Mouse (Mus musculus): ENCODE results near the gene Nthl1. TPM values are rescaled to one million over a fixed set of nuclear protein-coding genes. Genes with fewer than 3 reads are reported as not detected.
A peak's percentile ranks its signal among the peaks of the same experiment; 100 is the strongest.
"Not testable (repeated sequence)": the region's sequence is repeated elsewhere in the genome, so short reads cannot be mapped to it uniquely, and the experiment has no call there.

The Nthl1 gene
- polyA plus RNA-seq, 1 experiment from 2014 or later: 8.2 TPM

DNA sequence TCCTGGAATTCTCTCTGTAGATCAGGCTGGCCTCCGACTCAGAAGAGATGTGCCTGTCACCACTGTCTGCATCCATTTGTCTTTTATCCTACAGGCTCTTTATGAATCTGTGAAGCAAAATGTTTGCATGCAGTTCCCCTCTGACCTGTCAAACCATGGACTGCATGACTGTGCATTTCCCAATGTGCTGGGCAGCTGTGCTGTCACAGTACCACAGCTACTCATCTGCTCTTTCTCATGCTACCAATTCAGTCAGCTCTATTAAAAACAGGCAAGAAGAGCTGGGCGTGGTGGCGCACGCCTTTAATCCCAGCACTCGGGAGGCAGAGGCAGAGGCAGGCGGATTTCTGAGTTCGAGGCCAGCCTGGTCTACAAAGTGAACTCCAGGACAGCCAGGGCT, 34.5 kb downstream of the Nthl1 start:
- H3K27me3 ChIP-seq; H3K4me2 ChIP-seq; H3K9ac ChIP-seq; H3K36me3 ChIP-seq; ATAC-seq (ENCODE audit: low FRiP score); H3K9me3 ChIP-seq; H3K4me3 ChIP-seq; H3K27ac ChIP-seq: not testable (repeated sequence)
- WGBS: 69% methylated on average over 7 of the region's 7 CpGs
- peaks cover 26% of the 10 kb centered on the region for H3K4me1 ChIP-seq (replicated peaks)

DNA sequence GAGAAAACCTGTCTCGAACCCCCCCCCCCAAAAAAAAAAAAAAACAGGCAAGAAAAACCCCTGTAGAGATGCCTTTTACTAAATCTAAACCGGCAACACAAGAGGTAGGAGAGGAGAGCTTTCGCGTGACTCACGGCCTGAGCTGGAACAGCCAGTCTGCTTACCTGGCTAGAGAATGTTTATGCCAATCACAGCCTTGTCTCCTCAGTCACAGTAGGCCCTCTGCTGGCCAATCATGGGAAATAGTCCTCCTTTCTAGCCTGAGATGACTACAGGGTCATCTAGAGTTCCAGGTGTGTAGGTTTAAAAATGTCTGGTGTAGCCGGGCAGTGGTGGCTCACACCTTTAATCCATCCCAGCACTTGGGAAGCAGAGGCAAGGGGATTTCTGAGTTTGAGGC, 34.9 kb downstream of the Nthl1 start:
- H3K4me3 ChIP-seq: no peak overlapping the region
- H3K4me1 ChIP-seq (replicated peaks): peaks cover 31% of the 10 kb centered on the region
- WGBS: 27% methylated on average over 6 of the region's 6 CpGs
- no peaks in the 10 kb centered on the region for H3K9me3 ChIP-seq
- H3K27ac ChIP-seq: no peak overlapping the region
- H3K27me3 ChIP-seq: peaks cover 10% of the 10 kb centered on the region
- no peak for ATAC-seq (ENCODE audit: low FRiP score)
- H3K36me3 ChIP-seq: no peaks in the 10 kb centered on the region
- no peak overlapping the region for H3K4me2 ChIP-seq
- H3K9ac ChIP-seq: no peak overlapping the region

- Histone ChIP-seq H3K4me2 (peak overlapping the region; percentile 87), H3K9ac (peak overlapping the region; percentile 99), H3K4me3 (peak overlapping the region; percentile 98), H3K4me1 (replicated peaks) (peaks cover 37% of the 10 kb centered on the region), H3K27ac (peak overlapping the region; percentile 92)
- not testable (repeated sequence) for H3K36me3 ChIP-seq, H3K9me3 ChIP-seq, H3K27me3 ChIP-seq
- peak; percentile 52 for ATAC-seq (ENCODE audit: low FRiP score)
- 8% methylated on average over 15 of the region's 15 CpGs for WGBS
Measured at GRCm38 (mm10) chr17:24669214-24669544, 36.7 kb downstream of the Nthl1 start.

- Histone ChIP-seq H3K9me3 (no peaks in the 10 kb centered on the region), H3K4me3 (peak within 1 kb of the TSS; percentile 98), H3K27me3 (no peaks in the 10 kb centered on the region), H3K4me2 (peak within 1 kb of the TSS; percentile 87), H3K4me1 (replicated peaks) (peaks cover 37% of the 10 kb centered on the region), H3K36me3 (no peaks in the 10 kb centered on the region), H3K9ac (peak within 1 kb of the TSS; percentile 99), H3K27ac (peak within 1 kb of the TSS; percentile 92)
- WGBS: under 1% methylated on average over 65 of the region's 80 CpGs
- ATAC-seq (ENCODE audit: low FRiP score): peak; percentile 98
Measured at GRCm38 (mm10) chr17:24669545-24670245, 37.2 kb downstream of the Nthl1 start, which contains the start of gene Zfp598. Zfp598 (plus strand) TSS chr17:24669687.

GRCm38 (mm10) chr17:24670246-24670844, 37.9 kb downstream of the Nthl1 start:
- no peak for ATAC-seq (ENCODE audit: low FRiP score)
- no peaks in the 10 kb centered on the region for H3K9me3 ChIP-seq
- H3K9ac ChIP-seq: peak overlapping the region; percentile 99
- no peaks in the 10 kb centered on the region for H3K36me3 ChIP-seq
- peak overlapping the region; percentile 92 for H3K27ac ChIP-seq
- no peaks in the 10 kb centered on the region for H3K27me3 ChIP-seq
- WGBS: 17% methylated on average over 8 of the region's 8 CpGs
- H3K4me1 ChIP-seq (replicated peaks): peaks cover 37% of the 10 kb centered on the region
- H3K4me2 ChIP-seq: peak overlapping the region; percentile 87
- H3K4me3 ChIP-seq: peak overlapping the region; percentile 98

DNA sequence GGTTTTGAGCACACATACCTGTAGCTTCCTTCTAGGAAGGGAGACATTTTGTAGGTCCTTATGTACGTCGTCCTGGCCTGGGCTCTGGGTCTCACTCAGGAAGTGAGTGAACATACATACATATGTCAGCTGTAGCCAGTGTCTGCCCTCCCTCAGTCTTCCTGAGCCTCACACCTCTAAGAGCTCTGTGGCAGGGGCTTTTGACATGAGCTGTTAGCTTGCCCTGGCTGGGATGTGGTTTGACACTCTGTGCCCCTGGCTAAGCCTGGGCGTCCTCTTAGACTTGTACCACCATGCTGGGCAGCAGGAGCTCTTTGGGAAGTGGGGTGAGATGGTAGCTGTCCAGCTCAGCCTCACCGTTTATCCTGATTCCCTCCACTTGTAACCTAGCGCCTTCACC, 38.9 kb downstream of the Nthl1 start:
- Histone ChIP-seq H3K4me1 (replicated peaks) (peaks cover 42% of the 10 kb centered on the region), H3K9ac (peak overlapping the region; percentile 99), H3K27me3 (no peaks in the 10 kb centered on the region), H3K9me3 (no peaks in the 10 kb centered on the region), H3K36me3 (no peaks in the 10 kb centered on the region), H3K27ac (no peak overlapping the region), H3K4me2 (peak overlapping the region; percentile 87), H3K4me3 (0 out of 2 replicates have a peak overlapping the region, but pooled peaks have one; percentile 98)
- WGBS: 80% methylated on average over 5 of the region's 5 CpGs
- ATAC-seq (ENCODE audit: low FRiP score): no peak

DNA sequence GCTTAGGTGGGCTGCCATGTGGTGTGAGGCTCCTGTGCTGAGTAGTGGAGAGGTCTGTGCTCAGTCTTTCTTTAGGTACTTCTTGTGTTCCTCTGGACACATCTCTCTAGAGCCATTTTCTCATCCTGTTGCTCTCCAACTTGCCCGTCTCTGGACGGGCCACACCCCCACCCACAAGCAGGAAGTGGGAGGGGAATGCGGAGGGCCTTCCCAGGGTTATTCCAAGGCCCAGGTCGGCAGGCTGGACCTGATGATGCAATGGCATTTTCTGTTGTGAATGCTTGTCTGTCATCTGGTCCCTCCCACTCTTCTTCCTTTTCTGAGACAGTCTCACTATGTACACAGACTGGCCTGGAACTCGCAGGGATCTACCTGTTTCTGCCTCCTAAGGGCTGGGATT, 39.7 kb downstream of the Nthl1 start:
- peaks cover 42% of the 10 kb centered on the region for H3K4me1 ChIP-seq (replicated peaks)
- H3K36me3 ChIP-seq: peaks cover 8% of the 10 kb centered on the region
- H3K9me3 ChIP-seq: no peaks in the 10 kb centered on the region
- peak overlapping the region; percentile 99 for H3K9ac ChIP-seq
- H3K4me2 ChIP-seq: peak overlapping the region; percentile 87
- H3K4me3 ChIP-seq: no peak overlapping the region
- WGBS: 43% methylated on average over 5 of the region's 5 CpGs
- no peaks in the 10 kb centered on the region for H3K27me3 ChIP-seq
- ATAC-seq (ENCODE audit: low FRiP score): no peak
- no peak overlapping the region for H3K27ac ChIP-seq

DNA sequence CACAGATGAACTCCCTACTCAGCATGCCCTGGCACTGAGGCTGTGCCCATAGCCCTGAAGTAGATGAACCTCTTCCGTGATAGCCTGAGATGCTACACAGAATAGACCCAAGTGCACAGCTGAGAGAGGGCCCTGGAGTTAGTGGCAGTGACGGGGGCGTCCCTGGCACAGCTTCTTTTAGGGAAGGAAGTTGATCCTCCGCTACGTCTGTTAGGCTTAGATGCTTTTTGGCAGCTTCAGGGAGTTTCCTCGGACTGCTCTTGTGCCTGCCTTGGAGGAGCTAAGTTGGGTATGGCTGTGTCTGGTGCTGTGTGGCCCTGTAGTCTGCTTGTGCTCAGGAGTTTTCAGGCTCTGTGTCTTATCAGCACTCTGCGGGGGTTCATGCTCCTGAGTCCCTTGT, 41.8 kb downstream of the Nthl1 start:
- 90% methylated on average over 7 of the region's 7 CpGs for WGBS
- ATAC-seq (ENCODE audit: low FRiP score): no peak
- 0 out of 2 replicates have a peak overlapping the region, but pooled peaks have one; percentile 0 for H3K9ac ChIP-seq
- H3K4me3 ChIP-seq: no peak overlapping the region
- peaks cover 29% of the 10 kb centered on the region for H3K36me3 ChIP-seq
- H3K9me3 ChIP-seq: no peaks in the 10 kb centered on the region
- H3K4me1 ChIP-seq (replicated peaks): peaks cover 35% of the 10 kb centered on the region
- H3K4me2 ChIP-seq: no peak overlapping the region
- no peak overlapping the region for H3K27ac ChIP-seq
- no peaks in the 10 kb centered on the region for H3K27me3 ChIP-seq

GRCm38 (mm10) chr17:24676187-24676586, 43.7 kb downstream of the Nthl1 start:
- WGBS: 56% methylated on average over 2 of the region's 2 CpGs

GRCm38 (mm10) chr17:24676877-24677276, 44.4 kb downstream of the Nthl1 start:
- Histone ChIP-seq H3K36me3 (peaks cover 55% of the 10 kb centered on the region), H3K27ac (no peak overlapping the region), H3K4me2 (no peak overlapping the region), H3K9me3 (no peaks in the 10 kb centered on the region), H3K9ac (no peak overlapping the region), H3K4me3 (no peak overlapping the region), H3K27me3 (no peaks in the 10 kb centered on the region), H3K4me1 (replicated peaks) (peaks cover 17% of the 10 kb centered on the region)
- 97% methylated on average over 5 of the region's 5 CpGs for WGBS
- ATAC-seq (ENCODE audit: low FRiP score): no peak

More at GRCm38 (mm10) chr17:24676187-24676586, 43.7 kb downstream of the Nthl1 start:
- Histone ChIP-seq H3K27me3 (no peaks in the 10 kb centered on the region), H3K4me1 (replicated peaks) (peaks cover 24% of the 10 kb centered on the region), H3K9me3 (no peaks in the 10 kb centered on the region), H3K9ac (peak overlapping the region; percentile 19; the same call in 1 of the 2 replicates), H3K4me3 (no peak overlapping the region), H3K27ac (no peak overlapping the region), H3K36me3 (peaks cover 48% of the 10 kb centered on the region), H3K4me2 (no peak overlapping the region)
- ATAC-seq (ENCODE audit: low FRiP score): no peak

- Histone ChIP-seq H3K4me3 (no peak overlapping the region), H3K36me3 (peaks cover 62% of the 10 kb centered on the region), H3K4me2 (no peak overlapping the region), H3K4me1 (replicated peaks) (peaks cover 10% of the 10 kb centered on the region), H3K9ac (no peak overlapping the region), H3K27ac (no peak overlapping the region), H3K27me3 (no peaks in the 10 kb centered on the region), H3K9me3 (no peaks in the 10 kb centered on the region)
- WGBS: 95% methylated on average over 24 of the region's 24 CpGs
- no peak for ATAC-seq (ENCODE audit: low FRiP score)
Measured at GRCm38 (mm10) chr17:24677500-24678080, 45.1 kb downstream of the Nthl1 start.

GRCm38 (mm10) chr17:24686514-24686913, 54.0 kb downstream of the Nthl1 start:
- 30% methylated on average over 16 of the region's 16 CpGs for WGBS
- Histone ChIP-seq H3K36me3 (peaks cover 21% of the 10 kb centered on the region), H3K4me3 (no peak overlapping the region), H3K4me2 (peak overlapping the region; percentile 1), H3K9ac (no peak overlapping the region), H3K4me1 (replicated peaks) (peaks cover 36% of the 10 kb centered on the region), H3K27me3 (peaks cover 36% of the 10 kb centered on the region), H3K9me3 (no peaks in the 10 kb centered on the region), H3K27ac (no peak overlapping the region)
- no peak for ATAC-seq (ENCODE audit: low FRiP score)

All from hindbrain, embryonic 13.5 days (tissue).